Mouse (Mus musculus) CH12.LX (cell line): ENCODE data around the gene Slc9a3r1.

Experiments used
- BHLHE40 ChIP-seq: IDR thresholded peaks from 2 replicates; pipeline ENCODE4 v1.6.1; 2011; ENCODE audit warnings: mild to moderate bottlenecking, low read depth, low read length, improper control_type of control experiment
- CHD2 ChIP-seq: IDR thresholded peaks from 2 replicates; pipeline ENCODE4 v1.6.1; 2011; ENCODE audit warnings: low read length, improper control_type of control experiment
- CTCF ChIP-seq, 2 experiments: IDR thresholded peaks in 1 of 2; conservative IDR thresholded peaks in 1 of 2; 2 replicates each; pipeline ENCODE4 v1.5.1; 2011 to 2012; ENCODE audit warnings: low read depth in 2 of 2, low read length in 2 of 2, improper control_type of control experiment in 1 of 2, inconsistent platforms in 1 of 2, mild to moderate bottlenecking in 1 of 2, moderate library complexity in 1 of 2
- E2F4 ChIP-seq: IDR thresholded peaks from 2 replicates; pipeline ENCODE4 v1.6.1; 2011; ENCODE audit warnings: low read depth, low read length, improper control_type of control experiment; ENCODE audit not compliant: insufficient replicate concordance
- EP300 ChIP-seq: IDR thresholded peaks from 2 replicates; pipeline ENCODE4 v1.6.1; 2011; ENCODE audit warnings: low read length, improper control_type of control experiment
- HCFC1 ChIP-seq: IDR thresholded peaks from 2 replicates; pipeline ENCODE4 v1.6.1; 2012; ENCODE audit warnings: low read depth, mild to moderate bottlenecking, inconsistent platforms, low read length, improper control_type of control experiment
- MAX ChIP-seq: IDR thresholded peaks from 2 replicates; pipeline ENCODE4 v1.6.1; 2011; ENCODE audit warnings: low read length, improper control_type of control experiment
- MAZ ChIP-seq: IDR thresholded peaks from 2 replicates; pipeline ENCODE4 v1.6.1; 2012; ENCODE audit warnings: low read depth, mild to moderate bottlenecking, inconsistent platforms, low read length, improper control_type of control experiment, moderate library complexity
- POLR2A ChIP-seq: IDR thresholded peaks from 2 replicates; pipeline ENCODE4 v1.6.1; 2011; ENCODE audit warnings: low read depth, mild to moderate bottlenecking, improper control_type of control experiment, low read length
- POLR2AphosphoS2 ChIP-seq: IDR thresholded peaks from 2 replicates; pipeline ENCODE4 v1.6.1; 2011; ENCODE audit warnings: low read depth, low read length, improper control_type of control experiment
- RAD21 ChIP-seq: IDR thresholded peaks from 2 replicates; pipeline ENCODE4 v1.6.1; 2011; ENCODE audit warnings: low read depth, mild to moderate bottlenecking, low read length, improper control_type of control experiment, moderate library complexity
- TBP ChIP-seq: conservative IDR thresholded peaks from 2 replicates; pipeline ENCODE4 v1.6.1; 2011; ENCODE audit warnings: low read depth, low read length, improper control_type of control experiment

DNA sequence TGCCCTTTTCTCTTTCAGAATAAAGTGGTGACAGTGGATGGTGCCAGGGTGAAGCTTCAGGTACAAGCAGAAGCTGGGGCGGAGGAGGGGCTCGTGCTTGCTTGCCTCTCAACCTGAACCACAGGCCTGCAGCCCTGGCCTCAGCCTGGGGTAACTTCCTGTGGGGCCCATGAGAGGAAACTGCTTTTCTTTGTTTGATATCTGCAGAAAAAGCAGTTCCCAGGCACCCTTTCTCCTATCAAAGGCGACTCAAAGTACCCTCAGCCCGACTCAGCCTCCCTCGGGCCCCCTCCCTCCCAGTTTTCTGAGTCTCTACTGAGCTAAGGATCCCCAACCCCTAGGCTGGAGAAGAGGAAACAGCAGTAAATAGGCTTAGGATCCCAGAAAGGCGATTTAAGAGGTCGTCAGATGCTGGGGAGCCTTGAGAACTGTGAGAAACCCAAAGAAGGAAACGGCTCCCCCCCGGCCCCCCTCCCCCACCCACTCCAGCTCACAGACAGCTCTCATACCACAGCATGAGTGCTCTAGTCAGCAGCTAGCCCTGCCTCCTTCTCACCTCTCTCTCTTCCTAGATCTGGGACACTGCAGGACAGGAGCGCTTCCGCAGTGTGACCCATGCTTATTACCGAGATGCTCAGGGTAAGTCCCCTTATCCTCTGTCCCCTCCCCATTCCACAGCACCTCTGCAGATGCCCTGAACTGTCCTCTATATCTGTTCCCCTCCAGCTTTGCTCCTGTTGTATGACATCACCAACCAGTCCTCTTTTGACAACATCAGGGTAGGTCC, 5.0 kb upstream of the Slc9a3r1 start:
- TF ChIP-seq POLR2A (no peak), POLR2AphosphoS2 (no peak), CTCF (conservative IDR thresholded peaks at IDR 0.05 in 1 of 2, IDR thresholded peaks at IDR 0.05 in 1 of 2; ENCODE audit: low read depth in 2 of 2, low read length in 2 of 2) (no peak), MAX (no peak), HCFC1 (no peak), CHD2 (no peak), BHLHE40 (no peak), EP300 (no peak), E2F4 (no peak), RAD21 (no peak), MAZ (no peak), TBP (no peak)
